Mouse (Mus musculus): ENCODE measurements around the gene Rnf215. TPM values are rescaled to one million over a fixed set of nuclear protein-coding genes. Genes with fewer than 3 reads are reported as not detected.
"Not testable (repeated sequence)": the region's sequence is repeated elsewhere in the genome, so short reads cannot be mapped to it uniquely, and the experiment has no call there.

The Rnf215 gene
- polyA plus RNA-seq, 1 experiment: 5.9 TPM

GRCm38 (mm10) chr11:4121691-4122090 is 13.3 kb upstream of the Rnf215 start:
- no peak overlapping the region for H3K27ac ChIP-seq (replicated peaks; ENCODE audit: low read depth, low read length)
- peaks cover 6% of the 10 kb centered on the region; the same call in 1 of the 2 replicates for H3K4me1 ChIP-seq (ENCODE audit: control insufficient read depth, insufficient read depth, insufficient read length, low read length)
- no peak overlapping the region for H3K4me3 ChIP-seq (ENCODE audit: insufficient read depth, low read depth, low read length)

GRCm38 (mm10) chr11:4122226-4122625 is 12.8 kb upstream of the Rnf215 start:
- no peak overlapping the region for H3K4me3 ChIP-seq (ENCODE audit: insufficient read depth, low read depth, low read length)
- 0 out of 2 replicates have a peak, but pooled peaks cover 2% of the 10 kb centered on the region for H3K4me1 ChIP-seq (ENCODE audit: control insufficient read depth, insufficient read depth, insufficient read length, low read length)
- H3K27ac ChIP-seq (replicated peaks; ENCODE audit: low read depth, low read length): no peak overlapping the region

- H3K4me3 ChIP-seq (ENCODE audit: insufficient read depth, low read depth, low read length): no peak within 1 kb of the TSS
- 0 out of 2 replicates have a peak, but pooled peaks cover 2% of the 10 kb centered on the region for H3K4me1 ChIP-seq (ENCODE audit: control insufficient read depth, insufficient read depth, insufficient read length, low read length)
Observed at GRCm38 (mm10) chr11:4122742-4123579, 12.0 kb upstream of the Rnf215 start, which contains the start of gene Sec14l2. Gene Sec14l2, minus strand, starts transcription at chr11:4123415.

GRCm38 (mm10) chr11:4123922-4124321 is 11.1 kb upstream of the Rnf215 start:
- no peak overlapping the region for H3K4me3 ChIP-seq (ENCODE audit: insufficient read depth, low read depth, low read length)

More at GRCm38 (mm10) chr11:4122742-4123579, 12.0 kb upstream of the Rnf215 start, which contains the start of gene Sec14l2:
- H3K27ac ChIP-seq (replicated peaks; ENCODE audit: low read depth, low read length): no peak within 1 kb of the TSS

GRCm38 (mm10) chr11:4127059-4127458 is 7.9 kb upstream of the Rnf215 start:
- Histone ChIP-seq H3K4me1 (ENCODE audit: control insufficient read depth, insufficient read depth, insufficient read length, low read length) (no peaks in the 10 kb centered on the region), H3K27ac (replicated peaks; ENCODE audit: low read depth, low read length) (no peak overlapping the region), H3K4me3 (ENCODE audit: insufficient read depth, low read depth, low read length) (no peak overlapping the region)

More at GRCm38 (mm10) chr11:4123922-4124321, 11.1 kb upstream of the Rnf215 start:
- Histone ChIP-seq H3K4me1 (ENCODE audit: control insufficient read depth, insufficient read depth, insufficient read length, low read length) (no peaks in the 10 kb centered on the region), H3K27ac (replicated peaks; ENCODE audit: low read depth, low read length) (no peak overlapping the region)

GRCm38 (mm10) chr11:4128461-4128860 is 6.5 kb upstream of the Rnf215 start:
- not testable (repeated sequence) for H3K4me3 ChIP-seq (ENCODE audit: insufficient read depth, low read depth, low read length); H3K4me1 ChIP-seq (ENCODE audit: control insufficient read depth, insufficient read depth, insufficient read length, low read length); H3K27ac ChIP-seq (replicated peaks; ENCODE audit: low read depth, low read length)

- Histone ChIP-seq H3K27ac (replicated peaks; ENCODE audit: low read depth, low read length) (no peak overlapping the region), H3K4me3 (ENCODE audit: insufficient read depth, low read depth, low read length) (no peak overlapping the region), H3K4me1 (ENCODE audit: control insufficient read depth, insufficient read depth, insufficient read length, low read length) (0 out of 2 replicates have a peak, but pooled peaks cover 5% of the 10 kb centered on the region)
Observed at GRCm38 (mm10) chr11:4133450-4133849, 1.6 kb upstream of the Rnf215 start.

- H3K4me3 ChIP-seq (ENCODE audit: insufficient read depth, low read depth, low read length): no peak overlapping the region
- H3K27ac ChIP-seq (replicated peaks; ENCODE audit: low read depth, low read length): no peak overlapping the region
Observed at GRCm38 (mm10) chr11:4134400-4134799, 602 bp upstream of the Rnf215 start.

GRCm38 (mm10) chr11:4138964-4139363 is 4.0 kb downstream of the Rnf215 start:
- no peak overlapping the region for H3K27ac ChIP-seq (replicated peaks; ENCODE audit: low read depth, low read length)
- H3K4me1 ChIP-seq (ENCODE audit: control insufficient read depth, insufficient read depth, insufficient read length, low read length): 0 out of 2 replicates have a peak, but pooled peaks cover 5% of the 10 kb centered on the region
- H3K4me3 ChIP-seq (ENCODE audit: insufficient read depth, low read depth, low read length): no peak overlapping the region

More at GRCm38 (mm10) chr11:4134400-4134799, 602 bp upstream of the Rnf215 start:
- 0 out of 2 replicates have a peak, but pooled peaks cover 5% of the 10 kb centered on the region for H3K4me1 ChIP-seq (ENCODE audit: control insufficient read depth, insufficient read depth, insufficient read length, low read length)

GRCm38 (mm10) chr11:4141505-4141904 is 6.5 kb downstream of the Rnf215 start:
- Histone ChIP-seq H3K27ac (replicated peaks; ENCODE audit: low read depth, low read length) (no peak overlapping the region), H3K4me3 (ENCODE audit: insufficient read depth, low read depth, low read length) (no peak overlapping the region), H3K4me1 (ENCODE audit: control insufficient read depth, insufficient read depth, insufficient read length, low read length) (no peaks in the 10 kb centered on the region)

GRCm38 (mm10) chr11:4142352-4142751 is 7.3 kb downstream of the Rnf215 start:
- H3K4me3 ChIP-seq (ENCODE audit: insufficient read depth, low read depth, low read length): no peak overlapping the region
- H3K4me1 ChIP-seq (ENCODE audit: control insufficient read depth, insufficient read depth, insufficient read length, low read length): no peaks in the 10 kb centered on the region
- H3K27ac ChIP-seq (replicated peaks; ENCODE audit: low read depth, low read length): no peak overlapping the region

GRCm38 (mm10) chr11:4143281-4144062 is 8.5 kb downstream of the Rnf215 start:
- peaks cover 3% of the 10 kb centered on the region for H3K4me1 ChIP-seq (ENCODE audit: control insufficient read depth, insufficient read depth, insufficient read length, low read length)
- no peak overlapping the region for H3K4me3 ChIP-seq (ENCODE audit: insufficient read depth, low read depth, low read length)
- no peak overlapping the region for H3K27ac ChIP-seq (replicated peaks; ENCODE audit: low read depth, low read length)

GRCm38 (mm10) chr11:4146381-4146780 is 11.4 kb downstream of the Rnf215 start:
- H3K27ac ChIP-seq (replicated peaks; ENCODE audit: low read depth, low read length): no peak overlapping the region
- peaks cover 5% of the 10 kb centered on the region for H3K4me1 ChIP-seq (ENCODE audit: control insufficient read depth, insufficient read depth, insufficient read length, low read length)
- no peak overlapping the region for H3K4me3 ChIP-seq (ENCODE audit: insufficient read depth, low read depth, low read length)

- no peak overlapping the region for H3K4me3 ChIP-seq (ENCODE audit: insufficient read depth, low read depth, low read length)
- H3K27ac ChIP-seq (replicated peaks; ENCODE audit: low read depth, low read length): no peak overlapping the region
- H3K4me1 ChIP-seq (ENCODE audit: control insufficient read depth, insufficient read depth, insufficient read length, low read length): peaks cover 5% of the 10 kb centered on the region
Observed at GRCm38 (mm10) chr11:4147098-4147497, 12.1 kb downstream of the Rnf215 start.

- no peak overlapping the region for H3K4me3 ChIP-seq (ENCODE audit: insufficient read depth, low read depth, low read length)
- H3K4me1 ChIP-seq (ENCODE audit: control insufficient read depth, insufficient read depth, insufficient read length, low read length): peaks cover 5% of the 10 kb centered on the region
- H3K27ac ChIP-seq (replicated peaks; ENCODE audit: low read depth, low read length): no peak overlapping the region; the same call in 1 of the 2 replicates
Observed at GRCm38 (mm10) chr11:4148120-4148519, 13.1 kb downstream of the Rnf215 start.

Data from brown adipose tissue, adult 24 weeks (tissue).